Mouse (Mus musculus): ENCODE results near the gene Kcnj10.

Gene Kcnj10

GRCm38 (mm10) chr1:172376758-172377458, 35.9 kb downstream of the Kcnj10 start:
- WGBS = 2% methylated on average over 62 of the region's 62 CpGs

- 63% methylated on average over 10 of the region's 10 CpGs for WGBS
These were observed 39.1 kb downstream of the Kcnj10 start for GRCm38 (mm10) chr1:172380066-172380465.

- WGBS = 100% methylated on average over 1 of the region's 1 CpGs
These were observed 41.1 kb downstream of the Kcnj10 start for GRCm38 (mm10) chr1:172382090-172382489.

GRCm38 (mm10) chr1:172387246-172387645, 46.2 kb downstream of the Kcnj10 start:
- WGBS = 37% methylated on average over 5 of the region's 5 CpGs

- WGBS = 75% methylated on average over 1 of the region's 1 CpGs
These were observed 49.8 kb downstream of the Kcnj10 start for GRCm38 (mm10) chr1:172390769-172391168.

GRCm38 (mm10) chr1:172391807-172392581, 51.0 kb downstream of the Kcnj10 start:
- 22% methylated on average over 20 of the region's 20 CpGs for WGBS

GRCm38 (mm10) chr1:172392643-172393170, 51.7 kb downstream of the Kcnj10 start:
- WGBS = 74% methylated on average over 2 of the region's 2 CpGs

- 76% methylated on average over 8 of the region's 8 CpGs for WGBS
These were observed 52.7 kb downstream of the Kcnj10 start for GRCm38 (mm10) chr1:172393739-172394138.

- WGBS = 55% methylated on average over 9 of the region's 9 CpGs
These were observed 56.2 kb downstream of the Kcnj10 start for GRCm38 (mm10) chr1:172396996-172397752.

- WGBS = 64% methylated on average over 16 of the region's 16 CpGs
These were observed 65.2 kb downstream of the Kcnj10 start for GRCm38 (mm10) chr1:172406077-172406706.

- WGBS = 4% methylated on average over 6 of the region's 6 CpGs
These were observed 68.0 kb downstream of the Kcnj10 start for GRCm38 (mm10) chr1:172408996-172409395.

- WGBS = 13% methylated on average over 5 of the region's 5 CpGs
These were observed 68.4 kb downstream of the Kcnj10 start for GRCm38 (mm10) chr1:172409431-172409830.

GRCm38 (mm10) chr1:172410806-172411205, 69.8 kb downstream of the Kcnj10 start:
- 21% methylated on average over 4 of the region's 4 CpGs for WGBS

GRCm38 (mm10) chr1:172412204-172412603, 71.2 kb downstream of the Kcnj10 start:
- WGBS = 1% methylated on average over 5 of the region's 5 CpGs

GRCm38 (mm10) chr1:172413491-172414230, 72.7 kb downstream of the Kcnj10 start:
- WGBS = 76% methylated on average over 4 of the region's 4 CpGs

GRCm38 (mm10) chr1:172414231-172414585, 73.2 kb downstream of the Kcnj10 start:
- WGBS = 92% methylated on average over 6 of the region's 6 CpGs

GRCm38 (mm10) chr1:172415061-172415460, 74.1 kb downstream of the Kcnj10 start:
- 84% methylated on average over 7 of the region's 7 CpGs for WGBS

- WGBS = 50% methylated on average over 6 of the region's 6 CpGs
These were observed 77.2 kb downstream of the Kcnj10 start for GRCm38 (mm10) chr1:172418173-172418572.

GRCm38 (mm10) chr1:172418642-172419041, 77.6 kb downstream of the Kcnj10 start:
- WGBS = 85% methylated on average over 3 of the region's 3 CpGs

GRCm38 (mm10) chr1:172420181-172420580, 79.2 kb downstream of the Kcnj10 start:
- WGBS = 95% methylated on average over 6 of the region's 6 CpGs

GRCm38 (mm10) chr1:172423393-172423792, 82.4 kb downstream of the Kcnj10 start:
- 63% methylated on average over 1 of the region's 1 CpGs for WGBS
